Mouse (Mus musculus) embryo, embryonic 10.5 days (tissue): ENCODE measurements around the gene Zfp217.

Source experiments
- DNase-seq: peaks from one replicate; pipeline ENCODE4 v3.0.0-alpha.2; 2015; ENCODE audit warnings: low spot score

Gene Zfp217

DNA sequence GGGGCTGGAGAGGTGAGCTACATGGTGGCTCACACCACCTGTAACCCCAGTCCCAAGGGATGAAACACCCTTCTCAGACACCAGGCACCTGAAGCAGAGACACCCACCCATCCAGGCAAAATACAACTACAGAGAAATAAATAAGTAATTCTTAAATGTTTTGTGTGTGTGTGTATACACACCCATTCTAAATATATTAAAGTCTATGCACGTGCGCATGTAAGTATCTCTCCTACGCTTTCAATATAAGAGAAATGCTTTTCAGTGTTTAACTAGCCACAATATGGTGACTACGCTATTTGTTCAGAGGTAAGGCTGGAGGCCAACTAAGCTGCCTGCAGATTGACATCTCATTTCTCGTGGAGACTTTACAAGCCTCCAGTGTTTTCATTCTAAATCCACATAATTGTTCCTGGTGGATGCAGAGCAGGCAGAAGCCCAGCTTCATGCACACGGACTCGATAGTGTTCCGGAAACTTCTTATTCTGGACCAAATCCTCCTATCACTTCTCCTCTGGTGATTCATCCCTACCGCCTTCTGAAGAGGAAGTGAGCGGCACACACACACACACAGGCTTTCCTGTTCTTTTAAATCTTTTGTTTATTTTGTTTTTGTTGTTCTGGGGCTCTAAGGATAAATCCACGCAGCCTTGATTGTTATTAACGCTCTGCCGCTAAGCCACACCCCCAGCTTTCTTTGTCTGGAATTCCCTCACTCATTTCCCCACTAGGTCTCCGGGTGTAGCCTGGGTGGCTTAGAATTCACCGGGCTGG is 12.1 kb upstream of the Zfp217 start:
- peak; percentile 31 for DNase-seq

DNA sequence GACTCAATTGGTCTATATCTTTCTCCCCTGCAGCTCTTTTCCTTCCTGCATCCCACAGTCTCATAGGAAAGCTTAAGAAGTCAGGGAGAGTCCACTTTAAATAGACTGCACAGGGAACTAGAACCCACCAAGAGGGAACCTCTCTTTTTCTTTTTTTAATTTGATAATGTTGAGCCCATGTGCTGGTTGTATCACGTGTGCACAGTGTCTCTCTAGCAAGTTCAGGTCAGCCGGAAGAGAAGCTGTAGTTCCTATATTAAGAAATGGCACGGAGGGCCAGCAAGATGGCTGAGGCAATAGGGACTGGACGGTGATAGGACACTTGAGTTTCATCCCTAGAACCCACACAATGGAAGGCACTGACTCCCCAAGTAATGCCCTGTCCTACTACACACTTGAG is 11.1 kb upstream of the Zfp217 start:
- no peak for DNase-seq

DNA sequence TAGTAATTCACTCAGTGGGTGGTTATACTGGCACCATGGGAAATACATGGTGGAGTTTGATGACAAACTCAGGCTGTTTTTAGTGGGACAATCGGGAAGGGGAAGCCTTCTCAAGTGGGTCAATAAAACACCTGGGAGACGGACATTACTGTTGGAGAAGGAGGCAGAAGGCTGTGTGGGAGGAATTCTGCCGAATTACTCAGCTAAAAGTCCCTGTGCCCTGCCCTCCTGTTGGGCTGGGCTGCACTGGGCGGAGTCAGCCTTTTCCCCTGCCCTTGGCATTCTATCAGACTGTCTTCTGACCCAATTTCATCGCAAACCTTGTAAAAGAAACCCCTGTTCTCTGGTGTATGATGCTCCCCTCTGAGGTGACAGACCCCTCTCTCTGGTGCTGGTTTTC is 10.3 kb upstream of the Zfp217 start:
- DNase-seq, result no peak

DNA sequence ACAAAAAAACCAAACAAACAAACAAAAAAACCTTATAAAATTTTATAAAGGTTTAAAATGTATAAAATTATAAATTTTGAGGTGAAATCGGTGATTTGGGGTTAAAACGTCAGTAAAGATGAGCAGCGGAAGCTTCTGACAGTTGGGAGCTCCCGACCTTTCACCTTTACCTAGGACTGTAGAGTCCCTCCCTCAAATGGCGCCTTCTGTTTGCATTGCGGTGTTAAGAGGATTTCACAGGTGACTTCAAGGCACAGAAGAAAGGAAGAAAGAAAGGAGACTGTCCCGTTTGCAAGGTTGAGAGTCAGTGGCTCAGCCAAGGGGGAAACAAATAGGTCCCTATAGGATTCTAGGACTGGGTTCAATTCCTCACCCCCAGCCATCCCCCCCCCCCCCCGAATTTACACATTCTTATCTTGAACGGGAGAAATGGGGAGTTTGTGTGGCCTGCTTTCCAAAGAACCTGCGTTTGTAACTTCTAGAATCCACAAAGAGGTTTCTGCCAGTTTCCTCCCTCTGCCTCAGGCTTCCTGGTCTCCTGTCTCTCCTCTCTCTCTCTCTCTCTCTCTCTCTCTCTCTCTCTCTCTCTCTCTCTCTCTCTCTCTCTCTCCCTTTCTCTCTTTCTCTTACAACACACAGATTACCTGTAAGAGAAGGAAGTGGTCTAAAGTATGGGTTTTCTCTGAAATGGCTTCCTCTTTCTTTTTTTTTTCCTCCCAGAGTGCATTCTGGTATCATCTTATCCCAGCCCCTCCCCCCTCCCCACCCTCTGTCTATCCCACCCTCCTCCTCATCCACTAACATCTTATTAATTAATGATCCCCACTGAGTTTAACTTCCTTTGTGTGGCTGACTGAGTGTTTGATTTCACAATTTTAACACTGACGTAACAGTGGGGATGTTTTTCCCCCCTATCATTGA is 9.6 kb upstream of the Zfp217 start:
- DNase-seq, result no peak

DNA sequence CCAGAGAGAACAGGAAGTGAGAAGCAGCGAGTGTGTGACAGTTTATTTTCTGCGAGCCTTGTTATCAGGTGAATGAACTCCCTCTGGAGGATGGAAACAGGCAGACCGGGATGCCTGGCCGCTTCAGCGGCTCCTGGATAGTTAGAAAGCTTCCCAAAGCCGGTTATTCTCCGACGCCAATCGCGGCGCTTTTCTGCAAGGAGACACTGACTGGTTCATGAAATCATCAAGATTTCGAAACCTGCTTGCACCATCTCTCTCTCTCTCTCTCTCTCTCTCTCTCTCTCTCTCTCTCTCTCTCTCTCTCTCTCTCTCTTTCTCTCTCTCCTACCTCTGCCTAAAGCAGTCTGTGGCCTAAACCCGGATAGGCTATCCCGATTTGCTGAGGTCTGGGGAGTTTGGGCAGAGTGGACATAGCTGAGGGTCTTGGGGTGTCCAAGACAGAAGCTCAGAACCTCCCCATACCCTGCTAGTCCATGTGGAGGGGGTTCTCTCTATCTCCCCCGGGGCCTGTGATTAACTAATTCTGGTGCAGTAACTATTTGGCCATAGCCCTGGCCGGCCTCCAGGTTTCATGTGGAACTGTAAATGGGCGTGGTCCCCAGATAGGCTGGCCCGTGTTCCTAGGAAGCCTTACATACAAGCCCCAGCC is 7.3 kb upstream of the Zfp217 start:
- DNase-seq, result peak; percentile 76

DNA sequence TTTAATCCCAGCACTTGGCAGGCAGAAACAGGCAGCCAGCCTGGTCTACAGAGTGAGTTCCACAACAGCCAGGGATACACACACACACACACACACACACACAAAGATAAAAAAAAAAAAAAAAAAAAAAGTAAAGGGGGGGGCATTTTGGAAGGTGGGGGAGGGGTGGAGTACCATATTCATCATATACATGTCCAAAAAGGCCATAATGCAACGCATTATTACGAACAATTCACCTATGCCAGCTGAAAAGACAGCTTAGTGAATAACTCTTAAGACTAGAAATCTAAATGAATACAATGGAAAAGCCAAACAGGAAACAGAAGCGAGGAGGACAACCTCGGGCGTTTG is 6.8 kb upstream of the Zfp217 start:
- no peak for DNase-seq

DNA sequence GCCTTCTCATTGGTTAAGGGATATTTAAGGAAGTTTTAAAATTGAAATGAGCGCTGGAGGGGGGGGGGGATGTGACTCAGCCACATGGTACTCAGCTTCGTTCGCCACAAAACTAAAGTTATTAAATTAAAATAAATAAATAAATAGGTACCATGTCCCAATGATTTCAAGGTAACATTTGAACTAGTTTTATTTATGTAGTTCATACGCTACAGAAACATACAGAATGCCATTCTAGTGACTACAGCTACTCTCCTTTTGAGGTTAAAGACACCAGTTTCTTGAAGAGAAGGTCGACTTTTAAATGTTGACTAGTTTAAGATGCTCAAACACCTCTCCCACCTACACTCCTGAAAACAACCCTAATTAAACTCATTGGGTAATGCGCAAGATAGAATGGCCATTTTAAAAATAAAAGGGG is 6.4 kb upstream of the Zfp217 start:
- peak; percentile 41 for DNase-seq

DNA sequence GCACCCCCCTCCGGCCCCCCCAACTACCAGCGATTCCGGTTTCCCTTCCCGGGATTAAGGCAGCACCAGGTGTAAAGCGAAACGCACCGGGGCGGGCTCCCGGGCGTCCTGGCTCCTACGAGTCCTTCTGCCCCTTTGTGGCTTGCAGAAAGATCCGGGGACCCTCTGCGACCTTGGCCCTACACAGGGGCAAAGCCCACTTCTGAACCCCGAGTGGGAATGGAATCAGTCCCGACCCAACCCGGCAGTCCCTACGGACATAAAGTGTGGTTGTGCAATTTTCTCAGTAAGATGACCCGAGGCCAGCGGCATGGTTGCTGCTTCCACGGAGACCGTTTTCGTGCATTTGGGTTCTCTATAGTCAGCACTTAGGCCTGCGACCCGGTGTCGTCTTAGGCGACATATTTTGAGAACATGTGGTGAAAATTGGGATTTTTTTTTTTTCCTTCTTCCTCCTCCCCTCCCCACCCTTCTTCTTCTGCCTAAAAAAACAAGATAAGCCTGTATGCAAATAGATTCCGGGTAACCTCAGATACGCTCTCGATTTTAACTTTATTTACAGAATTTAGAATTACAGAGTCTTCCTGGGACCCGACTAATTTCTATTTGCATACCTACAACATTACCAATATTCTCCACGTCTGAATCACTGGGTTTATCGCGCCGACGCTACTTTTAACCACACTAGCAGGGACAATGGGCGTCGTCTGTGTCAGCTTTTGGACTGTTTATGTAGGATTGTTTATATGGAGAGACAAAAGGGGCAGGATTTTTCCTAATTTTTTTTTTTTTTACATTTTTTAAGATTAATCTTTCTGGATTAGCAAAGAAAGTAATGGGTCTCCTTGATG is 5.7 kb upstream of the Zfp217 start:
- peak; percentile 65 for DNase-seq

DNA sequence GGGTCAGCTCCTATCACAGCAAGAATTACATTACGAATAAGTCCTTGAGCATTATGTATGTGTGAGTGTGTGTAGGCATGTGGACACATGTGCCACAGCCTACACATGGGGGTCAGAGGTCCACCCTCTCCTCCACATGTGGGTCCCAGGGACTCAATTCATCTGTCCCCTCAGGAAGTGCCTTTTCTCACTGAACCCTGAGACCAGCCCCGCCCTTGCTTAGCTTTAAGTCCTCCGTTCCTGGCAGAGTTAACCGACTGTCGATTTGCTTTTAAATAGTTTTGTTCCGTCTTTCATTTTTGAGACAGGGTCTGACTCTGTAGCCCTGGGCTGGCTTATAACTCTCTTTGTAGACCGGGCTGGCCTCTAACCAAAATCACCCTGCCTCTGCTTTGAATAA is 5.0 kb upstream of the Zfp217 start:
- peak; percentile 45 for DNase-seq

DNA sequence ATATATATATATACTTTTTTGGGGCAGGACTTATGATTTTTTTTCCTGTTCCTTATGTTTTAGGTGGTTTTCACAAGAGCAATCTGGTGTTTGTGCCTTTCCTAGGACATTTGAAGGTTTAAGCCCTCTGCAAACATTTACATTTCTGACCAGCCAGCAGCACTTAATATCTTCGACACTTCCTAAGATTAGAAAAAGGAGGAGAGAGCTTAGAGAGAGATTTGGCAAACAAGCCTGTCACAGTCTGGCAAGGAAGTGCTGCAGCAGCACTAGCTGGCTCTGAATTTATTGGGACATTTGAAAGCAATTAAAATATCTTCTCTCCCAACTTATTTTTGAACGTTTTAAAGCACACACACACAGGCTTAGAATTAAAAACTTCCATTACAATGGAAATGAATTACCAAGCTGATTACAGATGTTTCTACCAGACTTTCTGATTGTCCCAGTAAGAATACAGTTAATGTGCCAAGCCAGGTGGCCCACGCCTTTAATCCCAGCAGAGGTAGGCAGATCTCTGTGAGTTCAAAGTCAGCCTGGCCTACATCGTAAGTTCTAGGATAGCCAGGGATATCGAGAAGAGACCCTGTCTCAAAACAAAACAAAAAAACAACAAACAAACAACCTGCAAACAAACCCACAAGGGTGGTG is 4.3 kb upstream of the Zfp217 start:
- no peak for DNase-seq

DNA sequence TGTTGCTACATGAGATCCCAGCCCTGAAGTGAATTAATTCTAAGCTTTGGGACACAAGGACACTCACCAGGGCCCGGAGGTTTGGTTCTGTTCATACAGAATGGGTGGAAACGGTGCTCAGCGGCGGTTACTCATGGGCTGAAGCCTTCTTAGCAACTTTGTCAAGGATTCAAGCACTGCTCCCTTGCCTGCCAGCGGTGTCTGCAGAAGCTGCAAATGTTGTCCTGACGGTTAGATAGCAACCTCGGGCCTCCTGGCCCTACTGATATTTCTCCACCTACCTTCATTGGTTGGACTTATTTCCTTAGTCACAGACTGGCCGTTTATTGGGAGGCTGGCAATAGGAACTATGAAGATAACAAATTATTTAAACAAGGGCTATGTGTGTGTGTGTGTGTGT is 3.6 kb upstream of the Zfp217 start:
- no peak for DNase-seq

DNA sequence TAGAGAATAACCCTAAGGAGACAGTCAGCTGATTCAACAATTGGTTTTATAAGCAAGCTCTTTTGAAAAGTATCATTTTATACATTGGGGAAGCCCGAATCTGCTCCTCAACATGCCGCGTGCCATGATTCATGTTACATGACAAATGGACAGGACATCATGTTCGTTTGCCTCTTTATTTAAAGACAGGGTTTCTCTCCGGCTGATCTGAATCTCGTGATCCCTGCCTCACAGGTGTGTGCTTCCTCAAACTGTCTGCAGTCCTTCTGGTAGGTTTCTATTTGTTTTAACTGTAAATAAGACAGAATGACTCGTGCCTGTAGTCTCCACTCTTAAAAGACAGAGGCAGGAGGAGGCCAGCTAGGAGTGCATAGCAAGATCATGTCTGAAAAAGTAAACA is 925 bp upstream of the Zfp217 start:
- DNase-seq, result no peak

DNA sequence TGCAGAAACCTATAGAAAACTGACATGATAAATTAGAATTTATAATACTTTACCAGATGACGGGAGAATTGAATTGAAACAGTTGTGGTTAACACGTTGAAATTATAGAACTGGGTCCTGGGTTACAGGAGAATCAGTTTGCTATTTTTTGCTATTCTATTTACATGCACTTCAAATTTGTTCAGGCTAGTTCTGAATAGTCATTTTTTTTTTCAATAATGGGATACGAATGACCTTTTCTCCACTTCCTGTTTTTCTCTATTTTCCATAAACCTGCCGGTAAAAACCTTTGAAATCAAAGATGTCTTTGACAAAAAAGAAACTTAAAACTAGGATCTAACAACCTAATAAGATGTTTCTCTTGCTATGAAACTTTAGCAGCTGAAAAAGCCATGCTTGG is 733 bp downstream of the Zfp217 start:
- DNase-seq, result no peak

DNA sequence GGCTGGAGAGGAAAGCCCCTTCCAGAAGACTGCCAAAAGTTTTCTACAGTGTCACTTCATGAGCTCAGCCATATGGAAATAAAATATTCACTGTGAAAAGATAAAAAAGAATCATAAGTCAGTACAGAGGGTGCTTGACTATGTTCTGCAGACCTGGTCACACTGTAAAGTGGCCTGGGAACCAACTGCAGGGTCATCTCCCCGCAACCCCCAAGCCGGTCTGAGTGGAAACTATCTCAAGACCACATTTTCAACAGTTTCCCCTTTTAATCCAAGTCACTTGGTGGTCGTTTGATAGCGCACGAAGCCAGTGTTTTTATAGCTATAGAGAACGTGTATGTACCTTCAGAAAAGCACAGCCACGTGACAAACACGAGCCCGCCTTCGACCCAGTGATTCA is 3.6 kb downstream of the Zfp217 start:
- DNase-seq, result no peak

DNA sequence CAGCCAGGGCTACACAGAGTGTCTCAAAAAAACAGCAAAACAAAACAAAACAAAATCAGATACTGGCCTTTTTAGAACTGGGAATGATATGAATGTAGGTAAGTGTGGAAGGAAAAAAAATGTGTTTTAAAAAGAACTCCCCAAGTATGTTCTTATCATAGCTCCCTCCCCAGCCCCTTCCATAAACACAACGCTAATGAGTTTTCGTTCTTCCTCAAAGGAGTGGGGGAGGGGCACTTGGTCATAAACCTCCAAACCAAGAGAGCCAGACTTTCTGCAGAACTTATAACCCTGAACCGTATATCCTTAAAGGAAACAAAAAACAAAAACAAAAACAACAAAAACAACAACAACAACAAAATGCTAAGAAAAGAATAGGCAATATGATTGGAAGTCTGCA is 4.0 kb downstream of the Zfp217 start:
- DNase-seq, result no peak

DNA sequence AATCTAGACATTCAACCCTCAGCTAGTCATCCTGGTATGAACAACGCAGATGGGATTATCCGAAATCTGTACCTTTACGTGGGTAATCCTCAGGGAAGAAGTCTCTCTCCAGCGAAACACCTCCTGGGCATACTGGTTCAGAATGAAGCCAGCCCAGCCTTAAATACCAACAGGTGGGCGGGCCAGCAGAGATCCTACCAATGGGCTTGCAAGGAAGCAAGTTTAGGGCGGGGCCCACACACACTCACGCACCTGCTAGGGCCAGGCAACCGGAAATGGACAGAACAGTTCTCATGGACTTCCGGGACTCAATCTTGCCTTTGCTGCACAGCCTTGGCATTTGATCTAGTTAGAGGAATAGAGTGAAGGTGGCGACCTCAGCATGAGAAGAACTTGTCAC is 5.4 kb downstream of the Zfp217 start:
- DNase-seq, result no peak

DNA sequence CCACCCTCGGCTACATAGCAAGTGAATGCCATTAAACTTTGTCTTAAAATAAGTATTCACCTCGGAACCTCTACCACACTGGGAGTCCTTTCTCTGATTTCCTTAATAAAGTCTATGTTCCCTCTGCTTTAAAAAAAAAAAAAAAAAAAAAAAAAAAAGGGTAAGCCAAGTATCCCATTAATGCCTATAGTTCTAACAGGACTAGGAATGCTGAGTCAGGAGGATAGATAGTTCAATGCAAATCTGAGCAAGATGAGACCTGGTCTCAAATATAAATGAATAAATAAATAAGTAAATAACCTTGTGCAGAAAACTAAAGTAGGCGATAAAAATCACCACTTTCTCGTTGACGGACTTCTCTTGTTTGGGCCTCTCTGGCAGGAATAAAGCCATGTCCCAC is 6.4 kb downstream of the Zfp217 start:
- no peak for DNase-seq

DNA sequence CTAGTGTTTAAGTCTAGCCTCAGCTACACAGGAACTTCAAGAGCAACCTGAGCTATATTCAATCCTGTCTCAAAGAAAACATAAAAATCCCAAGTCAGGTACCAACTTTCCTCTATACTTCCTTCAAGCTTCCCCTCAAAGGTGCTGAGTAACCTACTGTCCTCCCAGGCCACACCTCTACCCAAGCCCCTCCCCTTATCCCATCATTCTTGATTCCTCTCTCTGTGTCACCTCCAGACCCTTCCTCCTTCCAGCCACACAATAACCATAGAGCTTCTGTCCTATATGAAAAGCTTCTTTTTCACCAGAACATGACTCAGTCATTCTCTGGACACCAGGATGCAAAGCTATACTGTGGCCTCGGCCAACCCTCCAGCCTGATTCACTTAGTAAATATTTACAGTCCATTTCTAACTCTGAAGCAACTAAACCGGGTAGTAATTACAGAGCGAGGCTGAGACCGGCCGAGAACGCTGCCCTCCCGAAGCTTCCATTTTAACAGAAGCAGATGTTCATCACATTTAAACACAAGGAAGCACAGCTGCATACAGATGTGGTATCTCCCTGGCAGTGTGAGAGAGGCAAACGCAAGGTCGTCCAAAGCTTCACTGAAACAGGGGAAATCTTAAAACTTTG is 8.4 kb downstream of the Zfp217 start:
- DNase-seq, result no peak

DNA sequence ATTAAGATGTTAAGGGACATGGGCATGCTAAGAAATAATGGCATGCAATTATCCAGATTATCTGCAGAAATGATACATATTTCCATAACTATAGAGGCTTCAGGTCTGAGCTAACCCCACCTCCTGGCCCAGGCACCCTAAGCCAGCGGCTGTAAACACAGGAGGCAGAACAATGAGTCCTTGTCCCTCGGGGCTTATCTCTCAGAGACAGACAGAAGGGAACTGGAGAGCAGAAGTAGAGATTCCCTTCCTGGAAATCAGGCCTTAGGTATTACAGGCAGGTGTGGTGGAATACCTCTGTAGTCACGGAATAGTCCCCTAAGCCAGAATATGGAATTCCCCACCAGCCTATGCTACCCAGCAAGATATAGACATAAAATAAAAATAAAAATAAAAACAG is 11.0 kb downstream of the Zfp217 start:
- DNase-seq, result no peak

DNA sequence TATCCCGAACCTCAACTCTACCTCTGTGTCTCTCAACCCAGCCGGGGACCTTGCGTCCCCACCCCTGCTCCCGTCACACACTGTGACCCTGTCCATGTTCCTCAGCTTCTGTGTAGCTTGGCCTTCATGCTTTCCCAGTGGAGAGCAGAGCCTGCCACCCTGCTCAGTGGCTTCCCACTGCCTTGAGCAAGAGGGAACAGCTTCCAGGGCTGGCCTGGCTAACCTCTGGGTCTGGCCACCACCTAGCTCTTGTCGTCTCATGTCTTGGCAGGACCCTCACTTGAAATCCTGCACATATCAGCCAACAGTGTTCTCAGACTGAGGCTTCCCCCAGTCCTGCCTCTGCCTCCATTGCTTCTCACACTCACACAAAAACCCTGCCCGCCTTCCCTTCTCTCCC is 12.1 kb downstream of the Zfp217 start:
- DNase-seq, result no peak
